Mouse (Mus musculus): ENCODE measurements at regions not wholly inside any gene's neighbourhood (a gene's known extent, or its start where the extent isn't known, plus 50 kb on each side); places are given as distances from the start of the nearest gene placed in this dataset.
A peak's percentile ranks its signal among the peaks of the same experiment; 100 is the strongest.
"Not testable (repeated sequence)": the region's sequence is repeated elsewhere in the genome, so short reads cannot be mapped to it uniquely, and the experiment has no call there.

DNA sequence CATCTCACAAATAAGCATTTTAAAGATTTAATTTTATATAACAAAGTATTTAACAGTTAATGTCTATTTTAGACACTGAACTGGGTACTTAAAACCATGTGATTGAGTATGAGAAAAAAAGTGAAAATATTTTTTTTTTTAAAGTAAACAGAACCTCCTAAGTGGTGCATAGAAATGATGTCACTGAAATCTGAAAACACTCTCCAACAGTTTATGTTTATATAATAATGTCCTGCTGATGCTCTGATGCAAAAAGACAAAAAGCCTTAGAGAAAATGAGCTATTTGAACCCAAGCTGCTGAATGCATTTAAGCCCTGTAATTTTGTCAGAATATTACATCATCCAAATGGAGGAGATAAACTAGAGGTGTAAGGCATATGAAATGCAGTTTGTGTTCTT is 3447.1 kb downstream of the 9330182O14Rik start:
- DNase-seq: no peak

DNA sequence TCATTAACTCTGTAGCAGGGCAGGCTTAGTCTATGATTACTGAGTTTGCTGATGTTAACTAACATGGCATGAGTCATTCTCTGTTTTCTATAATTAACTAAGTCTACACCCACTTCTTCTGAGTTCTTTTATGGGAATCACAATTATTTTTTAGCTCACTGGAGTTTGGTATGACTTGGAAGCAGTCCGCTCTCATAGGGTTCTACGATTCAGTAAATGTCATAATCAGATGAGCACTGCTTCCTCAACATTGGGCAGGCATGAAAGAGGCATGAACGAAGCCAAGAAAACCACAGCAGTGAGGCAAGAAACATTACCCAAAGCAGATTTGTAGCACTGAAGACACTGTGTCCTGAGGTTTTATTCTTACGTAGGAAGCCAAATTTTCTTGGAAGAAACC is 3451.6 kb downstream of the 9330182O14Rik start:
- DNase-seq: no peak

DNA sequence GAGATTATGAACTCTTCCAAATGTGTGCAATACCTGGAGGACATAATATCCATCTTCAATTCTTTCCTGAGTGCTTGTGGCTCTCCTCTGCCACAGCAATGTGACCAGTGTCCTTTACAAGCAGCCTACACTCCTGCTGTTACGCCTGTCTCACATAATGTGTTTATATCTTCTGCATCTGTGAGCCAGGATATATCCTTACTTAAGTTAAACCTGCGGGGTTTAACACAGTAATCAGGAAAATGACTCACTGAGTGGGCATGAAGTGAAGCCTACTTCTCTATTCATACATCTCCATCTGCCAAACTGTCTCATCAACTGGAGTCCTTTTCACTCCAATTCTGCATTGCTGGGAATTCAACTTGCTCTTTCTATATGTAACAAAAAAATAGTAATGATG is 3453.9 kb downstream of the 9330182O14Rik start:
- DNase-seq: no peak

DNA sequence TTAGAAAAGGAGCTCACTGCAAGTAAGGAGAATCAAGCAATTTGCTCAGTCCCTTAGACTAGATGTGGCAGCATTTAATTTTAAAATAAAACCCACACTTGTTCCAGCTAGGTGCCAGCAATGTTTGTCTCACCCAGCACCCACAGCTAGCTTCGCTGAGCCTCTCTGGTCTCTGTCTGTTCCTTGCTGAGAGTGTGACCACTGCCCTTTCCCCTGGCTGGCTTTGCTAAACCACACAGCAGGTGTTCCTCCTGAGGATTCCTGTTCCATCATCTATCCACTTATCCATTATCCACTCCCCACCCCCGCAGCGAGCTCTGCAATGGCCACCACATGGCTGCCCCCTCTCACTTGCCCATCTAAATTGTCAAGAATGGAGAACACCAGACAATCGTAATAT is 3473.5 kb downstream of the 9330182O14Rik start:
- no peak for DNase-seq

- DNase-seq: no peak
Observed at GRCm38 (mm10) chr15:43609901-43610300, 3475.7 kb downstream of the 9330182O14Rik start.

- no peak for DNase-seq
Observed at GRCm38 (mm10) chr15:43614004-43614661, 3480.0 kb downstream of the 9330182O14Rik start.

- no peak for DNase-seq
Observed at GRCm38 (mm10) chr15:43615727-43616126, 3481.6 kb downstream of the 9330182O14Rik start.

- DNase-seq: no peak
Observed at GRCm38 (mm10) chr15:43624431-43624965, 3490.3 kb downstream of the 9330182O14Rik start.

DNA sequence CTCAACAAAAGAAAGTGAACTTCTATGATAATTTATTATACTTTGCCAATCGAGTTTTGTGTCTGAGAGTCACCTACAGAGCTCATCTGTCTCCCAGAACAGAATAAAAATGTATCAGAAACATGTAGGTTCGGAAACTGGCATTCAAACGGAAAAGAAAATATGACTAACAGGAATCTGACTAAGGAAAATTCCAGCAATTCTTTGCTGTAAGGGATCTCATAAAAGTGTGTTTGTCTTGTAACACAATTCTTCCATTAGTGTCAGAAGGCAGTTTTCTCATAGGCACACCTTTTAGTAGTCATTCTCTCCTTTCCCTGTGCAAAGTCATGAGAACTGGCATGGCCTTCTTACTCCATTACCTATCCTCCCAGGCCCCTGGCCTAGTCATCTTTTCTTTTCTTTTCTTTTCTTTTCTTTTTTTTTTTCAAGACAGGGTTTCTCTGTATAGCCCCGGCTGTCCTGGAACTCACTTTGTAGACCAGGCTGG is 3490.9 kb downstream of the 9330182O14Rik start:
- DNase-seq: no peak

DNA sequence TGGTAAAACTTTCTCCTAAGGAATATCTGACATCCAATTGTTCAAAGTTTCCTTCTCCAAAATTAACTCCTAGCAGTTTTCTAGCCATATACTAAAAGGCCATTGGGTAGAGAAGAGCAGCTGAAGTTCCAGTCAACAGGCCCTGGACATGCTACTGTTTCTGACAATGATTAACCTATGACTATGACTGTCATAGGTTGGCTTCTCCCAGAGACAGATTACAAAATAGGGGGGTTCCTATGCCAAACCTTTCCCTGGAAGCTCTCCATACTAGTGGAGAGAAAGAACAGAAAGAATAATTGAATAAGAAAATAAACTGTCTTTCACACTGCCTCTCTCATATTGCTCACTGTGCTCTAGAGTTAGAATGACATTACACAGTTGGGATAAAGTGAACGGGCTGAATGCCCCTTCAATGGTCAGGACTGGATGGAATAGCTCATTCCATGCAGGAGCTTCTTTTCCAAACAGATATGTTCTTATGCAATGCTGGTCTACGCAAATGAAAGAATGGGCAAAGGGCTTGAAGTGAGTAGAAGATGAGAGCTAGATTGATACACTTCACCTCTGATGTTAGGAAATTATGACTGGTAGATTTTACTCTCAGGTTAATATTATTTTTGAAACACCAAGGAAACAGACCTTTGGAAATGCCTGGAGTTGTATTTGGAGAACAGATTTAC is 3516.8 kb downstream of the 9330182O14Rik start:
- DNase-seq: peak; percentile 1

GRCm38 (mm10) chr15:43663648-43664047 is 3529.5 kb downstream of the 9330182O14Rik start:
- DNase-seq: no peak

- no peak for DNase-seq
Observed at GRCm38 (mm10) chr15:43678844-43679243, 3544.7 kb downstream of the 9330182O14Rik start.

- peak; percentile 3 for DNase-seq
Observed at GRCm38 (mm10) chr15:43682176-43682575, 3548.0 kb downstream of the 9330182O14Rik start.

GRCm38 (mm10) chr15:43691998-43692397 is 3557.8 kb downstream of the 9330182O14Rik start:
- DNase-seq: not testable (repeated sequence)

GRCm38 (mm10) chr15:43695451-43695850 is 3561.3 kb downstream of the 9330182O14Rik start:
- no peak for DNase-seq

DNA sequence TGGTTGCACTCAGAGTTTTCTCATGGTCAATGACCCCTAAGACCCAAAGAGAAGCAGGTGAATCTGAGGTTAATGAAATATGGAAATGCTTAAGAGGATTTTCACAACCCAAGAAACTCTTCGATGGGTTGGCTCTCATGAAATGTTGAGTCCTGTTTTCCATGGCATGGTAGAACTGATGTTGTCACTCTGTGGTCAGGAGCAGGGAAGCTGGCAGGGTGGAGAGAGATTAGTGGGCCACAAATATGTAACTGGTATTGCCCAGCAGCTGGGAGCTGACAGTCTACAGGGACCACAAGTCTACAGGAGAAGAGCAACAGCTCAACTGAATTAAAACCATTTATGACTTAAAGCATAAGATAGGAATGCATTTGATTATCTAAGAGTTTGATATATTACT is 3582.9 kb downstream of the 9330182O14Rik start:
- no peak for DNase-seq

- no peak for DNase-seq
Observed at GRCm38 (mm10) chr15:43717559-43717958, 3583.4 kb downstream of the 9330182O14Rik start.

DNA sequence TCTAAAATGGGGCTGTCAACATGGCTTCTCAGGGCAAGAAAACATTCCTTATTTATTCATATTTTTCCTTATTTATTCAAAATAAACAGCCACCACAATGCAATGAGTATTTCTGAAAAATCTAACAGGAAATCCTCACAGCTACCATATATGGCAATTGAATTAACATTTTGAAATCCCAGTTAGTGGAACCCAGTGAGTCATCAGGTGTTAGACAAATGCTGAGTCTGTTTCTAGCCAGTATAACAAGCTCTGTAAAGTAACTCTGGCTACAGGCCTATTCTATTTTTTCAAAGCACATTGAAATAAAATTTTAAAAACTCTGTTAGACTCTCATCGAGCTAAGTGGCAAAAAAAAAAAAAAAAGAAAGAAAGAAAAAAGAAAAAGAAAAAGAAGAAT is 3586.8 kb downstream of the 9330182O14Rik start:
- DNase-seq: no peak

GRCm38 (mm10) chr15:43735697-43736096 is 3601.5 kb downstream of the 9330182O14Rik start:
- no peak for DNase-seq

DNA sequence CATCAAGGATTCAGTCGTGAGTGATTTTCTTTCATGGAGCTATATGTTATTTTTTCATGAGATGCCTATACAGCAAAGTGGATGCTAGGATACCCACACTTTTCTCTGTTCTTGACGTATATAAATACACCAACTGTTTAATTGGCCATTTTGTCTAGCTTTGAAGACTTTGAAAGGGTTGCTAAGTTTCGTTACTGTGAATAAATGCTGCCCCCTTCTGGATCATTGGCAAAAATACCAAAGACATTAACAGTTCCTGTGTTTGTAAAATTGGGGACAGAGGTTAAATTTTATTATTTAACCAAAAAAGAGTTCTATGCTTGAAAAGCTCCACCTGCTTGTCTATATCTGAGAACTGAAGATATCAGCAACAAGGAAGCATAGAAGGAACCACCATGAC is 3624.1 kb downstream of the 9330182O14Rik start:
- peak; percentile 36 for DNase-seq

DNA sequence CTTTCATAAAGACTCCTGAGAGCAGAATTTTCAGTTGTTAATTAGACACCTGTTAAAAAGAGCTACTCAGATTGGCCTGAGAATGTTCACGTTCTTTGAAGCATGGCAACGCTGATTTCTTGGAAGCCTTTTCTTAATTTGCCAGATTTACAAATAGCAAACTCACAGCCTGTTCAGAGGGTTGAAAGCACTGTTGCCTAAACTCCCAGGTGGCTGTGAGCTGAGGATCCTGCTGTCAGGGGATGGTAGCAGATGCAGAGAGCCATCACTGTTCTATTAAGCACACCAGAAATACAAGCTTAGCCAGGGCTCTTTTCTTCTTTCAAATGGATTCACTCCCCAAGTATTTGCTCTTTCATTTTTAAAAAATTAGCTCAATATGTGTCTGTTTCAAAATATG is 3630.4 kb downstream of the 9330182O14Rik start:
- DNase-seq: no peak

DNA sequence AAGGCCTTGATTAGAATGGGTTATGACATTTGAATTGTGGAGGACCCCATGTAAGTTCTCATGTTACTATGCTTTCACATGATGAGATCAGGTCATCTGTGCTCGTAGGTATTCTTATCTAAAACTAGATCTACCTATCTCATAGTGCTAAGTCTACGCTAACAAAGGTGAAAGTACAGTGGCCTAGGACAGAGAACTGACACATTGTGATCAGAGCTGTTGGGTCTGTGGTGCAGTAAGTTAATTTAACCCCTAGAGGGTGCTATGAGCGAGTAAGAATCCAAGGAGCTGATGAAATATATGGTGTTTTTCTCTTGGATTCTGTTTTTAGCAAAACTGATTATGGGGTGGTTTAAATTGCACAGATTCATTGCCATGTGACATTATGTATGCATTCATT is 3638.6 kb downstream of the 9330182O14Rik start:
- peak; percentile 15 for DNase-seq

- DNase-seq: not testable (repeated sequence)
Observed at GRCm38 (mm10) chr15:43782126-43782632, 3648.0 kb downstream of the 9330182O14Rik start.

GRCm38 (mm10) chr15:43784171-43784570 is 3650.0 kb downstream of the 9330182O14Rik start:
- DNase-seq: no peak
